Mouse (Mus musculus): ENCODE results near the gene Ctps2. TPM values are rescaled to one million over a fixed set of nuclear protein-coding genes. Genes with fewer than 3 reads are reported as not detected.

Gene Ctps2
- total RNA-seq (2012; rRNA removed) (31.6 and 31.8 TPM in 2 replicates), polyA plus RNA-seq (2012; ENCODE audit: insufficient read depth in 1 of 2, insufficient read length in 2 of 2, low read depth in 1 of 2, low replicate concordance in 2 of 2, missing spikeins in 1 of 2) (10 to 100 TPM in 1 of 2 experiments, not detected in 1; 31.0 TPM)

DNA sequence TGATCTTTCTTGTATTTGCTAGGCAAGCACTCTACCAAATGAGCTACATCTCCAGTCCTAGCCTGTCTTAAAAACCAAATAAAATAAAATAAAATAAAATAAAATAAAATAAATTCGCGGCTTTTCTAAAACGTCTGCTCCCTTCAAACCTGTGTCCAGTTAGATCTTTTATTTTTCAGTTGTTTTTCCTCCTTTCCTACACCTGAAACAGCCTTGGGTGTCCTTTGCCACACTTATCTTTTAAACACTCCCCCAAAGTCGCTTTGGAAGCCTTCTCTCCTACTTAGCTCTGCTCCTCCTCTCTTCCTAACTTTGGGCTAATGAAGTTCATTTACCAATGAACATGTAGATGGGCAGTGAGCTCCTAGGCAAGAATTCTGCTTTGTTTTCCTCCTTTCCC lies at the start of gene Ctps2:
Gene Ctps2 (plus strand): TSS at position 301 of the 400 bp plus-strand sequence.
- peak within 1 kb of the TSS; percentile 58 for H3K9ac ChIP-seq (ENCODE audit: control insufficient read depth, low read depth, low read length, poor library complexity, severe bottlenecking)
- DNase-seq (ENCODE audit: low read depth, low spot score), result no peak

DNA sequence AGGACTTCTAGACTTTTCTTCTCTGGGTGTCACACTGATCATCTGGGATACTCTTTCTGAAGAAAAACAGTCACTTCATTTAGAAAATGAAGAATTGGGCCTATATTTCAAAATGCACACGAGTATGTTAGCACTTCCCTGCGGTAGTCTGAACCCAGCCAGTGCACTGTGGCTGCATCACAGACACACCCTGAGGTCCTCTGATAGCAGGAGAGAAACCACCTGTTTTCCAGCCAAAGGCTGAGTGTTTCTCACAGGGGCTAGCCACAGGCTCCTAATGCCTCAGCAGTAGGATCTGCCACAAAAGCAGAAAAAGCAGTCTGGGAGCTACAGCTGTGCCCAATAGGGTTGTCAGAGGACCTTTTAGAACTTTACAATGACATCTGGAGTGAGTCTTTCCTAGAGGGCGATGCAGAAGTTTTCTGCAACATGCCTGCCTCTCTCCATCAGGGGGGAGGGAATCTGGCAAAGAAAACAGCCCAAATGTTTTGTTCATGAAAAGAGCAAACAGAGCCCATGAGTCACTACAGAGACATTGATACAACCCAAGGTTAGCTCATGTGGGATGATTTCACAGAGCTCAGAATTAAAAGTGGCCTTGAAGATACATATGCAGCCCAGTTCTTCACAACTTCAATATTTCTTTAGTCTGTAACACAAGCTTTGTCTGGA lies 32.6 kb upstream of the Ctps2 start:
- Histone ChIP-seq H3K36me3 (ENCODE audit: control insufficient read depth in 1 of 2, insufficient read depth in 2 of 2, low read length in 2 of 2) (peaks cover 0 to 13% of the 10 kb centered on the region in 2 experiments; a peak in 2 of 4 replicates), H3K4me3 (ENCODE audit: control insufficient read depth in 1 of 2, insufficient read depth in 1 of 2, low read depth in 2 of 2, low read length in 2 of 2) (no peak overlapping the region), H3K79me2 (ENCODE audit: control insufficient read depth, insufficient read depth, low read length, poor library complexity) (no peaks in the 10 kb centered on the region), H3K27ac (ENCODE audit: control insufficient read depth, low read depth, low read length) (no peak overlapping the region), H3K9ac (ENCODE audit: control insufficient read depth, low read depth, low read length, poor library complexity, severe bottlenecking) (no peak overlapping the region), H3K27me3 (ENCODE audit: control insufficient read depth in 1 of 2, insufficient read depth in 2 of 2, low read length in 2 of 2) (no peaks in the 10 kb centered on the region), H3K9me3 (replicated peaks; ENCODE audit: insufficient read depth, low read length) (no peaks in the 10 kb centered on the region), H3K4me1 (ENCODE audit: control insufficient read depth in 1 of 2, insufficient read depth in 2 of 2, low read length in 2 of 2) (no peaks in the 10 kb centered on the region; a peak in 1 of 4 replicates)
- DNase-seq (ENCODE audit: low read depth, low spot score), result no peak
- no peak for TF ChIP-seq MAX (IDR thresholded peaks at IDR 0.05; ENCODE audit: low read length)
- no peak for TF ChIP-seq UBTF (IDR thresholded peaks at IDR 0.05; ENCODE audit: borderline replicate concordance, insufficient read depth, low read depth, low read length)
- TF ChIP-seq MXI1 (IDR thresholded peaks at IDR 0.05; ENCODE audit: low read depth, low read length), result no peak
- TF ChIP-seq ZNF384 (IDR thresholded peaks at IDR 0.05; ENCODE audit: low read depth, low read length), result no peak
- TF ChIP-seq ELF1 (IDR thresholded peaks at IDR 0.05; ENCODE audit: low read depth, low read length), result no peak
- no peak for TF ChIP-seq ZC3H11A (IDR thresholded peaks at IDR 0.05; ENCODE audit: low read depth, low read length)
- no peak for TF ChIP-seq SIN3A (IDR thresholded peaks at IDR 0.05; ENCODE audit: low read length)
- TF ChIP-seq MAZ (IDR thresholded peaks at IDR 0.05; ENCODE audit: low read depth, low read length), result no peak
- no peak for TF ChIP-seq MAFK (IDR thresholded peaks at IDR 0.05; ENCODE audit: borderline replicate concordance, low read depth, low read length)

More for the DNA sequence above, at the start of gene Ctps2:
- no peaks in the 10 kb centered on the region; the same call in 1 of the 2 replicates for H3K79me2 ChIP-seq (ENCODE audit: control insufficient read depth, insufficient read depth, low read length, poor library complexity)
- peak within 1 kb of the TSS; percentile 89 to 95 for H3K4me3 ChIP-seq (ENCODE audit: control insufficient read depth in 1 of 2, insufficient read depth in 1 of 2, low read depth in 2 of 2, low read length in 2 of 2)
- peaks cover 0 to 8% of the 10 kb centered on the region in 2 experiments; a peak in 3 of 4 replicates for H3K36me3 ChIP-seq (ENCODE audit: control insufficient read depth in 1 of 2, insufficient read depth in 2 of 2, low read length in 2 of 2)
- peak within 1 kb of the TSS; percentile 27 for H3K27ac ChIP-seq (ENCODE audit: control insufficient read depth, low read depth, low read length)
- H3K4me1 ChIP-seq (ENCODE audit: control insufficient read depth in 1 of 2, insufficient read depth in 2 of 2, low read length in 2 of 2), result peaks cover 8% of the 10 kb centered on the region in 2 experiments
- no peak for TF ChIP-seq CHD1 (IDR thresholded peaks at IDR 0.05; ENCODE audit: low read depth, low read length)
- no peak for TF ChIP-seq RAD21 (IDR thresholded peaks at IDR 0.05; ENCODE audit: low read depth, low read length)
- no peak for TF ChIP-seq NRF1 (IDR thresholded peaks at IDR 0.05; ENCODE audit: insufficient read depth, low read depth, low read length, poor library complexity, severe bottlenecking)
- TF ChIP-seq USF1 (IDR thresholded peaks at IDR 0.05; ENCODE audit: low read depth, low read length), result no peak
- TF ChIP-seq ETS1 (IDR thresholded peaks at IDR 0.05; ENCODE audit: low read depth, low read length), result no peak
- TF ChIP-seq MEF2A (IDR thresholded peaks at IDR 0.05; ENCODE audit: extremely low read depth, insufficient replicate concordance, low read depth, low read length, poor library complexity, severe bottlenecking), result no peak
- no peak for TF ChIP-seq MAX (IDR thresholded peaks at IDR 0.05; ENCODE audit: low read length)
- TF ChIP-seq POLR2AphosphoS2 (IDR thresholded peaks at IDR 0.05; ENCODE audit: low read length), result no peak
- TF ChIP-seq TCF12 (IDR thresholded peaks at IDR 0.05; ENCODE audit: low read depth, low read length), result no peak
- TF ChIP-seq KAT2A (conservative IDR thresholded peaks at IDR 0.05; ENCODE audit: low read depth, low read length), result no peak
- TF ChIP-seq NELFE (IDR thresholded peaks at IDR 0.05; ENCODE audit: low read depth, low read length), result no peak
- no peak for TF ChIP-seq GABPA (IDR thresholded peaks at IDR 0.05; ENCODE audit: low read depth, low read length)
- no peak for TF ChIP-seq TBP (IDR thresholded peaks at IDR 0.05; ENCODE audit: low read depth, low read length)
- no peak for TF ChIP-seq EP300 (IDR thresholded peaks at IDR 0.05; ENCODE audit: low read depth in 1 of 2, low read length in 2 of 2)
- TF ChIP-seq ZKSCAN1 (IDR thresholded peaks at IDR 0.05; ENCODE audit: low read depth, low read length), result no peak
- TF ChIP-seq ZC3H11A (IDR thresholded peaks at IDR 0.05; ENCODE audit: low read depth, low read length), result no peak
- no peak for TF ChIP-seq MAFK (IDR thresholded peaks at IDR 0.05; ENCODE audit: borderline replicate concordance, low read depth, low read length)
- no peak for TF ChIP-seq SMC3 (IDR thresholded peaks at IDR 0.05; ENCODE audit: low read depth, low read length)
- TF ChIP-seq USF2 (IDR thresholded peaks at IDR 0.05; ENCODE audit: borderline replicate concordance in 1 of 2, insufficient read depth in 1 of 2, low read depth in 1 of 2, low read length in 2 of 2), result no peak
- TF ChIP-seq MXI1 (IDR thresholded peaks at IDR 0.05; ENCODE audit: low read depth, low read length), result no peak
- no peaks in the 10 kb centered on the region for H3K27me3 ChIP-seq (ENCODE audit: control insufficient read depth in 1 of 2, insufficient read depth in 2 of 2, low read length in 2 of 2)
- no peaks in the 10 kb centered on the region for H3K9me3 ChIP-seq (replicated peaks; ENCODE audit: insufficient read depth, low read length)
